Mouse (Mus musculus): Measurements from ENCODE around the gene 1700080O16Rik. TPM values are rescaled to one million over a fixed set of nuclear protein-coding genes. Genes with fewer than 3 reads are reported as not detected.

Gene 1700080O16Rik
- not detected for polyA plus RNA-seq (2015; fragmentation: Illumina TruSeq; extraction: RNeasy Lipid Tissue Mini Kit (QIAGEN cat#74804); ENCODE audit: insufficient read depth, low read depth, low replicate concordance)

DNA sequence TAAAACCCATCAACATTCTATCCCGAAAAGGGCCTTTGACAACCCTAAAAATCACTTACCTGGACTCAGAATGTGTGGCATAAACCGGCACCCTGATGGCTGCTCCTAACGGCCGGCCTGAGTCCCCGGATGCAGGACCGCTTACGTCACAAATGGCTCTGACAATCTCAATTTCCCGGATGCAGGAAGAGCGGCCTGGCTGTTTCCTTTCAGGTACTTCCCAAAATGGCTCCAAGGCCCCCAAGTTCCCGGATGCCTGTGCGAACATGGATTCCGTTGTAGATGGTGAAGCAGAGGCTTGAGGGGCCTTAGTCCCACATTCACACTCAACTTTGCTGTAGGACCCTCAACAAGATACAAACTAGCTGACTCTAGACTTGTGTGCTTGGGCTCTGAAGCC, at the start of gene 1700080O16Rik:
1700080O16Rik (minus strand) TSS at position 101 of the 400 bp plus-strand sequence.

Other genes with a start within 250 kb of the 1700080O16Rik start
- not detected for gene Usp26, start 171.5 kb downstream of the 1700080O16Rik start, polyA plus RNA-seq (2015; fragmentation: Illumina TruSeq; extraction: RNeasy Lipid Tissue Mini Kit (QIAGEN cat#74804); ENCODE audit: insufficient read depth, low read depth, low replicate concordance)
- gene Gpc4, start 192.5 kb upstream of the 1700080O16Rik start, polyA plus RNA-seq (2015; fragmentation: Illumina TruSeq; extraction: RNeasy Lipid Tissue Mini Kit (QIAGEN cat#74804); ENCODE audit: insufficient read depth, low read depth, low replicate concordance) = 4.0 TPM

All from pancreas, adult 10 weeks (tissue).